Mouse (Mus musculus): Measurements from ENCODE around the gene Ccdc80. TPM values are rescaled to one million over a fixed set of nuclear protein-coding genes. Genes with fewer than 3 reads are reported as not detected.

Ccdc80 gene
- polyA plus RNA-seq, 1 experiment from 2014 or later, result 26.1 TPM

DNA sequence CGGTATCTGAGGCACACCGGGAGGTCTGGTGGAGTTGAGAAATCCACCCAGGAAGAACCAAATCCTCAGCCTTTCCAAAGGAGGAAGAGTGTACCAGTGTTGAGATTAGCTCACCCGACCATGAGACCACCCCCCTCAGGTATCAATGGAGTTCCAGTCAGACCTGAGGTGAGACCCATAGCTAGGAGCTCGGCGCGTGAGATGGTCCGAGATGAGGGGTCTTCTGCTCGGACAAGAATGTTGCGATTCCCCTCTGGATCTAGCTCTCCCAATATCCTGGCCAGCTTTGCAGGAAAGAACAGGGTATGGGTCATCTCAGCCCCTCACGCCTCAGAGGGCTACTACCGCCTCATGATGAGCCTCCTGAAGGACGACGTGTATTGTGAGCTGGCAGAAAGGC, 1.8 kb downstream of the Ccdc80 start:
- no peak overlapping the region for H3K9ac ChIP-seq (replicated peaks)
- 93% methylated on average over 13 of the region's 13 CpGs for WGBS
- H3K4me1 ChIP-seq, result peaks cover 13% of the 10 kb centered on the region
- no peaks in the 10 kb centered on the region for H3K9me3 ChIP-seq
- no peak overlapping the region for H3K4me3 ChIP-seq
- H3K27ac ChIP-seq (replicated peaks), result no peak overlapping the region
- H3K4me2 ChIP-seq (replicated peaks), result no peak overlapping the region
- no peaks in the 10 kb centered on the region for H3K36me3 ChIP-seq
- no peaks in the 10 kb centered on the region for H3K27me3 ChIP-seq
- ATAC-seq (ENCODE audit: low FRiP score, low read depth), result no peak

DNA sequence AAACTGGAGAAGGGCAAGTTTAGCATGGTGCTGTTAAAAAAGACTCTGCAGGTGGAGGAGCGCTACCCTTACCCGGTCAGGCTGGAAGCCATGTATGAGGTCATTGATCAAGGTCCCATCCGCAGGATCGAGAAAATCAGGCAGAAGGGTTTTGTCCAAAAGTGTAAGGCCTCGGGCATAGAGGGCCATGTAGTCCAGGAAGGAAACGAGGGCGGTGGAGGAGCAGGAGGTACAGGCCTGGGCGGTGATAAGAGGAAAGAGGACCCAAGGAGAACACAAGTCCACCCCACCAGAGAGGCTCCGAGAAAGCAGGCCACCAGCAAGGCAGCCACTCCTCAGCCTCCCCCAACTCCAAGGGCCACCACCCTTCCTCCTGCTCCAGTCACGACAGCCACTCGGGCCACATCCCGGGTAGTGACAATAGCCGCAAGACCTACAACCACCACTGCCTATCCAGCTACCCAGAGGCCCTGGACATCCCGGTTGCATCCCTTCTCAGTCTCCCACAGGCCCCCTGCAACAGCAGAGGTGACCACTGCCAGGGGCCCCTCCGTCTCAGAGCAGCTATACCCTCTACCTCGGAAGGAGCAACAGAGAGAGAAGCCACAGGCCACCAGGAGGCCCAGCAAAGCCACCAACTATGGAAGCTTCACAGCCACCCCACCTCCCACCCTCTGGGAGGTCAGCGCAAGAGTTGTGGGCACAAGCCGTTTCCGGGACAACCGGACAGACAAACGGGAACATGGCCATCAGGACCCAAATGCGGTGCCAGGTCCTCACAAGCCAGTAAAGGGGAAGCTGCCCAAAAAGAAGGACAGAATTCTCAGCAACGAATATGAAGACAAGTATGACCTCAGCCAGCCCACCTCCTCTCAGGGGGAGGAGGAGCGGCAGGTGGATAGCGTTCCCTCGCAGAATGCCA, 2.6 kb downstream of the Ccdc80 start:
- H3K36me3 ChIP-seq, result no peaks in the 10 kb centered on the region
- 91% methylated on average over 26 of the region's 26 CpGs for WGBS
- no peak overlapping the region for H3K4me3 ChIP-seq
- ATAC-seq (ENCODE audit: low FRiP score, low read depth), result no peak
- H3K9me3 ChIP-seq, result no peaks in the 10 kb centered on the region
- H3K4me1 ChIP-seq, result peaks cover 13% of the 10 kb centered on the region
- H3K27me3 ChIP-seq, result no peaks in the 10 kb centered on the region
- H3K27ac ChIP-seq (replicated peaks), result no peak overlapping the region
- no peak overlapping the region for H3K4me2 ChIP-seq (replicated peaks)
- no peak overlapping the region for H3K9ac ChIP-seq (replicated peaks)

DNA sequence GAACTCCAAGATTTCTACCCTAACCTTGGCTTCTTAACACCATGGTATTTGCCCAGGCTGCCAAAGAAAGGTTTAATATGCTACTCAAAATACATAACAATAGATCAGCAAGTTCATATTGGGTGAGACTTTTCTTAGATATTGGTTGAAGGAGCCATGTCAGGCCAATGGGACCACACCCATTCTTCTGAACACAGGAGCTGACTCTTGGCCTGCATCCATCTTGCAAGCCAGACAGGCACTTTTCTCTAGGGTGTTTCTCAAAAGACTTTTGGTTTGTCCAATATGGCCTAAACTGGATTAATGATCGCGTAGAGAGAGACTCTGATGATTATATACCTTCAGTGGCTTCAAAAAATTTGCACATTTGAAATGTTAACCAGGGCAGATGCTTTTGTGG, 4.3 kb downstream of the Ccdc80 start:
- no peak overlapping the region for H3K4me2 ChIP-seq (replicated peaks)
- no peak overlapping the region for H3K27ac ChIP-seq (replicated peaks)
- no peaks in the 10 kb centered on the region for H3K27me3 ChIP-seq
- 93% methylated on average over 2 of the region's 2 CpGs for WGBS
- H3K36me3 ChIP-seq, result no peaks in the 10 kb centered on the region
- no peak overlapping the region for H3K9ac ChIP-seq (replicated peaks)
- ATAC-seq (ENCODE audit: low FRiP score, low read depth), result no peak
- H3K9me3 ChIP-seq, result no peaks in the 10 kb centered on the region
- no peak overlapping the region for H3K4me3 ChIP-seq
- H3K4me1 ChIP-seq, result peaks cover 13% of the 10 kb centered on the region

DNA sequence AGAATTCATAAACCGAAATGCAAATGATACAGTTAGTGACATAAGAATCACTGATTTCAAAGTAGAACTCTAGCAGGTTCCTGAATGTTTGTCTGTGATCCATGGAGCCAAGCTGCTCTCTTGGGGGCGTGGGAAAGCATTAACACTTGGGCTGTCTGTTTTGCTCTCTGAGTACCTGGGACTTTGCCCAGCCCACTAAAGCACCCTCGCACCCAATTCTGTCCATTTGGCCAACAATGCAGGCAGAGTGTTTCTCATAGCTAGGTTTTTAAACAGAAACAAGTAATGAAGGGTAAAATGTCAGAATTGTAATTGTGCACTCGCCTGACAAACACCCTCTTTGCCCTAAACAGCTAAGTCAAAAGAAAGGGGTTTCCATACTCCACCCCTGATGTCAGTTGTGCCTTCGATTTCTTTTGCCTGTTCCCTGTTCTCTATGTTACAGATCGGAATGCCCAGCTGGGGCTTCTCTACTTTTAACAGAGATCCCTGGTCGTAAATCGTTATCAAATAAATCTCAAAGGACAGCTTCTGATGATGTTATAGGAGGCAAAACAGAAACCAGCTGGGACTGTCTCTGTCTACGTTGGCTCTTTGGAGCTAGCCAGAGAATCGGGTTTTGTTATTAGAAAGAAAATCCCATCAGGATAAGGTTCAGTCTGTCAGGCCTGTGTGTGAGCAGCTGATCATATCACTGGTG, 5.1 kb downstream of the Ccdc80 start:
- 73% methylated on average over 10 of the region's 10 CpGs for WGBS
- ATAC-seq (ENCODE audit: low FRiP score, low read depth), result no peak
- Histone ChIP-seq H3K4me1 (peaks cover 10% of the 10 kb centered on the region), H3K4me2 (replicated peaks) (no peak overlapping the region), H3K4me3 (no peak overlapping the region), H3K9me3 (no peaks in the 10 kb centered on the region), H3K9ac (replicated peaks) (no peak overlapping the region), H3K27ac (replicated peaks) (no peak overlapping the region), H3K27me3 (no peaks in the 10 kb centered on the region), H3K36me3 (no peaks in the 10 kb centered on the region)

DNA sequence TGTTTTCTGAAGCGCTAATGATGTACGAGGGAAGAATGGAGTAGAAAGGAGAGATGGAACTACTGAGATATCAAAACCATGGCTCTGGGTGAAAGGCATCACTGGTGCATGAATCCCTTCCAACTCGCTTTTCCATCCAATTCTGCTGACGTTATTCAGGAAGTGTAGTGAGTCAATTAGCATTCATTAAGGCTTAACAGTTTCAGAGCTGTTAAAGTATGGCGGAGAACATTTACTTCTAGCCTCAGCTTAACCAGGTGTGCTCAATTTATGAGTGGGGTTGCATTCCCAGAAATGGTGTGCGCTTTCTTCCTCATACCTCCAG, 5.6 kb downstream of the Ccdc80 start:
- Histone ChIP-seq H3K36me3 (no peaks in the 10 kb centered on the region), H3K4me1 (peaks cover 8% of the 10 kb centered on the region), H3K27me3 (no peaks in the 10 kb centered on the region), H3K9me3 (no peaks in the 10 kb centered on the region), H3K27ac (replicated peaks) (no peak overlapping the region), H3K9ac (replicated peaks) (no peak overlapping the region), H3K4me2 (replicated peaks) (no peak overlapping the region), H3K4me3 (no peak overlapping the region)
- no peak for ATAC-seq (ENCODE audit: low FRiP score, low read depth)
- WGBS, result 76% methylated on average over 6 of the region's 6 CpGs

DNA sequence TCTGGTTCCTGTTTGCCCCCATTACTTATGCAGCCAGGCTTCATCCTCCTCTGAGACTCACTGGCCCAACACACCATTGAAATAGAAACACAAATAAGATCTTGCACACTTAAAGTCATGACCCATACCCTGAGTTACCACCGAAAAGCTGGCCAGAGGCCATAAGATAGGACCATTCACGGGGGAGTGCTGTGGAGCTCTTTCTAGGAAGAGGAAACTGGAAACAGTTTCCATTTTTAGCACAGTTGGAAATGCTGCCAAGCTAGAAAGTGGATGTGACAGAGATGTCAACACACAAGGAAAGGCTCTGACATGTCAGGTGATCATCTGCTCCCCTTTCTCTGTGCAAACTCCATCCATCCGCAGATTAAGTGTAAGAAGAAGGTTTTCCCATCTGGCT, 7.7 kb downstream of the Ccdc80 start:
- Histone ChIP-seq H3K27me3 (no peaks in the 10 kb centered on the region), H3K4me3 (no peak overlapping the region), H3K36me3 (no peaks in the 10 kb centered on the region), H3K27ac (replicated peaks) (no peak overlapping the region), H3K4me1 (0 out of 2 replicates have a peak, but pooled peaks cover 2% of the 10 kb centered on the region), H3K9me3 (no peaks in the 10 kb centered on the region), H3K9ac (replicated peaks) (no peak overlapping the region), H3K4me2 (replicated peaks) (no peak overlapping the region)
- WGBS, result 85% methylated on average over 3 of the region's 3 CpGs
- ATAC-seq (ENCODE audit: low FRiP score, low read depth), result no peak

DNA sequence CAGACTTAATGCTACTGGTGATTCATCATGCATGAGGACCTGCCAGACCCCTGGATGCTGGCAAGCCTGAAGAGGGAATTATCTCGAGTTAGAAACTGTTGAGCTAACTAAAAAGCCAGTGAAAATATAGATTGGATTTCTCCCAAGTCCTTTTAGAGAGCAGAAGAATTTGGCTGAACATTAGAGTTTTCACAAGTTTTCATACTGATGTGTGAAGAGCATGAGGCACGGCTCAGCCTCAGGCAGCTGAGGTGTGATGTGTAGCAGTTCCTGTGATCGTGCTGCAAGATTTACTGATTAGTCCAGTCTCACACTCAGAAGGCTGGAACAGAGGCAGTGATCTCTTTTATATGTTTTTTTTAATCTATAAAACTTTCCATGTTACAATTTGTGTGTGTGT, 11.8 kb downstream of the Ccdc80 start:
- Histone ChIP-seq H3K4me3 (no peak overlapping the region), H3K4me1 (no peaks in the 10 kb centered on the region), H3K4me2 (replicated peaks) (no peak overlapping the region), H3K9ac (replicated peaks) (no peak overlapping the region), H3K9me3 (no peaks in the 10 kb centered on the region), H3K36me3 (no peaks in the 10 kb centered on the region), H3K27ac (replicated peaks) (no peak overlapping the region), H3K27me3 (no peaks in the 10 kb centered on the region)
- no peak for ATAC-seq (ENCODE audit: low FRiP score, low read depth)
- 79% methylated on average over 3 of the region's 3 CpGs for WGBS

DNA sequence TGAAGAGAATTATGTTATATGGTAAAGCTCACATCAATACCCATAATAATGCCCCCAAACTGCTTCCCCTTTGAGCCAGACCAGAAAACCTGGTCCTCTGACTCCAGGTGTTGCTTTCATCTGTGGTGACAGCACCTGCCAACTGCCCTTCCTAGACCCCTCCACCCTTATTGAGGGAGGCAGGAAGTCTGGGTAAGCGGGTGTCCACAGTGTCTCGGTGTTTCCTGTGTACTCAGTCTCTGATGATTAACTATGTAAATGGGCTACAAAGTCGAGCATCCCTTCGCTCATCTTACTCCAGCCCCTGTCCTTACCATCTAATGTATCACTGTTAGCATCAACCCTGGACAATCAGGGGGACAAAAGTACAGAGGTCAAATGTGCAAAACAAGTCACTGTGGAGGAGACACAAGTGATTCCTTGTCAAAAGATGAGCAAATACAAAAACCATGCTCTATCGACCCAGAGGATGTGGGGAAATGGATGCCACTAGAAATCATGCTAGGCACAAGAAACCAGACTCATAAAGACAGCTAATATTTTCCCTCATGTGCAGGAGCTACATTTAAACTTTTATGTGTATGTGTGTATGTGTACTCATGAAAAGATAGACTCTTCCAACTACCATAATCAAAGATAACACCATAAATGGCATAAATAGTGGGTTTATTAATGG, 15.1 kb downstream of the Ccdc80 start:
- no peak overlapping the region for H3K27ac ChIP-seq (replicated peaks)
- H3K4me3 ChIP-seq, result no peak overlapping the region
- H3K4me2 ChIP-seq (replicated peaks), result no peak overlapping the region
- 76% methylated on average over 5 of the region's 5 CpGs for WGBS
- no peaks in the 10 kb centered on the region for H3K36me3 ChIP-seq
- no peak for ATAC-seq (ENCODE audit: low FRiP score, low read depth)
- H3K27me3 ChIP-seq, result no peaks in the 10 kb centered on the region
- no peak overlapping the region for H3K9ac ChIP-seq (replicated peaks)
- H3K4me1 ChIP-seq, result no peaks in the 10 kb centered on the region
- H3K9me3 ChIP-seq, result no peaks in the 10 kb centered on the region

DNA sequence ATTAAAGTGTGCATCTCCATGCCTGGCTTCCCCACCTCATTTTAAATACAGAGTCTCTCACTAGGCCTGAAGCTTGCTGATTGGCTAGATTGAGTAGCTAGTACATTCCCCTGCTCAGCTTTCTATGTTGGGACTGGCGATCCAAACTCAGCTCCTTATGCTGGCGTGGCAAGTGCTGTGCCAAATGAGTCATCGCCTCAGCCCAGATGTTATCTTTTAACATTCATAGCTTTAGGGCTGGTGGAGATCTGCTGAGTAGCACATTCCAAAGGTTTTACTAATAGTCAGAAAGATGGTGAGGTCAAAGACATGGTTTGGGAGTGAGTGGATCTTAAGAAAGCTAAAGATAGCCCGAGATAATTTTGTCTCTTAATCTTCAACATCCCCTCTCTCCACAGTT, 17.3 kb downstream of the Ccdc80 start:
- WGBS, result 75% methylated on average over 4 of the region's 4 CpGs
- no peaks in the 10 kb centered on the region for H3K27me3 ChIP-seq
- ATAC-seq (ENCODE audit: low FRiP score, low read depth), result no peak

DNA sequence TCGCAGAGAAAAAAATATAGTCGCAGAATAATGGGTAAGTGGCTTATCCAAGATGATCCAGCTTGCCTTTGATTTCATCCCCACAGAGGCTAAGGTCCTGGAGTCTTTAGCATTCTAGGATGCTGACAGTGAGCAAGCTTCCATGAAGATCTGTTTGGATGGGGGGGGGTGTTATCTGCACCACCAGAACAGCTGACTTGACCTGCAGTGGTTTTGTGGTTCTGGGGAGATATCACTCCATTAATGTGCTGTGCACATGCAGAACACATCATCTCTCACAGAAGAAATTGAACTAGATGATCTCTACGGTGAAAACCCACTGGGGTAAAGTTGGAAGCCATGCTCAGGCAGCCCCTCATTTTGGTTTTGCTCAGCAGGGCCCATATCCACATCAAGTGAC, 24.0 kb downstream of the Ccdc80 start:
- H3K9me3 ChIP-seq, result no peaks in the 10 kb centered on the region
- no peak overlapping the region for H3K27ac ChIP-seq (replicated peaks)
- WGBS, result 90% methylated on average over 3 of the region's 3 CpGs
- H3K9ac ChIP-seq (replicated peaks), result no peak overlapping the region
- H3K27me3 ChIP-seq, result no peaks in the 10 kb centered on the region
- no peak for ATAC-seq (ENCODE audit: low FRiP score, low read depth)
- H3K4me3 ChIP-seq, result no peak overlapping the region
- H3K4me2 ChIP-seq (replicated peaks), result no peak overlapping the region
- H3K36me3 ChIP-seq, result no peaks in the 10 kb centered on the region
- H3K4me1 ChIP-seq, result no peaks in the 10 kb centered on the region

More for the DNA sequence above, 17.3 kb downstream of the Ccdc80 start:
- H3K9me3 ChIP-seq, result no peaks in the 10 kb centered on the region
- no peak overlapping the region for H3K4me3 ChIP-seq
- H3K4me2 ChIP-seq (replicated peaks), result no peak overlapping the region
- H3K4me1 ChIP-seq, result no peaks in the 10 kb centered on the region
- H3K27ac ChIP-seq (replicated peaks), result no peak overlapping the region
- no peaks in the 10 kb centered on the region for H3K36me3 ChIP-seq
- H3K9ac ChIP-seq (replicated peaks), result no peak overlapping the region

DNA sequence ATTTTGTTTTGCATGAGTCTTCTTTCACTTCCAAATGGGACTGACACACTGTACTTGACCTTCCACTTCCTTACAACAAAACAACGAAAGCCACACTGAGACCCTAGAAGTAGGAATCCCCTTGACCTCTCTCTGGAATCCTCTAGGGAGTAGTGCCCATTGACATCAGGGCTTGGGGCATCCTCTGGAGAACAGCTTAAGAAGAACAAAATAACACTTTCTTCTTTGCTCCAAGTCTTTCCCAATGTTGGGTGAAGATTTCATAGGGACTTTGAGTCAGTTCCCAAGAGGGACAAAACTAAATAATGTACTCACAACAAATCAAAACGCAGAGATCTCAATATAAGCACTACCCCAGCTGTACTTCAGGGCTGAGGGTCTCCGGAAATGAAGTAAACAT, 25.6 kb downstream of the Ccdc80 start:
- no peaks in the 10 kb centered on the region for H3K9me3 ChIP-seq
- ATAC-seq (ENCODE audit: low FRiP score, low read depth), result no peak
- H3K4me3 ChIP-seq, result no peak overlapping the region
- 78% methylated on average over 3 of the region's 3 CpGs for WGBS
- no peaks in the 10 kb centered on the region for H3K36me3 ChIP-seq
- H3K9ac ChIP-seq (replicated peaks), result no peak overlapping the region
- H3K27ac ChIP-seq (replicated peaks), result no peak overlapping the region
- H3K27me3 ChIP-seq, result no peaks in the 10 kb centered on the region
- H3K4me1 ChIP-seq, result no peaks in the 10 kb centered on the region
- H3K4me2 ChIP-seq (replicated peaks), result no peak overlapping the region

DNA sequence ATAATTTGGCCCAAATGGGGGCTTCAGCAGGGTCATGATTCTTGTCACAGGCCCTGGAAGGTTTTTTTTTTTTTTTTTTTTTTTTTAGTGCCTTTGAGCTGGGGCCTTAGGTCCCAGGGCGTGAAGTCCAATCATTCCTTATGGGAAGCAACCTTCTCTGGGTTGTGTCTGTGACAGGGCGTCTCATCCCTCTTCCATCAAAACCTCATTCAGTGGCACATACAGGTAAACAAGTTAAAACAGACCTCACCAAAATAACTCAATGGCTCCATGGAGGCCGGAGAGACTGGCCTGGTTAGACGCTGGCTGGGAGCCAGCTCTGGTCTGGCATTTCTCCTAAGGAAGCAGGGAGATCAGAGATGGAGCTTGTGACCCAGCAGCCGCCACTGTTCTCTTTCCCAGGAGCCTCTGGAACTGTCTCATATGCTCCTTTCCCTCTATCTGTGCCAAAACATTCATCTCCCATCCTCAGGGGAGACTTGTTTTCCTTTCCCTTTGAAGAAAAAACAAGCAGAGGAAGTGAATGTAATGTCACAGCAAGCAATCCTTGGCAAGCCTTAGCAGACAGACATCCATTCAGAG, 27.7 kb downstream of the Ccdc80 start:
- no peak for ATAC-seq (ENCODE audit: low FRiP score, low read depth)
- 87% methylated on average over 5 of the region's 5 CpGs for WGBS
- no peaks in the 10 kb centered on the region for H3K9me3 ChIP-seq
- H3K27me3 ChIP-seq, result no peaks in the 10 kb centered on the region
- no peak overlapping the region for H3K4me3 ChIP-seq
- no peaks in the 10 kb centered on the region for H3K4me1 ChIP-seq
- no peak overlapping the region for H3K4me2 ChIP-seq (replicated peaks)
- no peak overlapping the region for H3K27ac ChIP-seq (replicated peaks)
- H3K9ac ChIP-seq (replicated peaks), result no peak overlapping the region
- no peaks in the 10 kb centered on the region for H3K36me3 ChIP-seq
